Mouse (Mus musculus) spleen, postnatal 0 days (tissue): ENCODE measurements around the gene Gcnt1. TPM values are rescaled to one million over a fixed set of nuclear protein-coding genes. Genes with fewer than 3 reads are reported as not detected.

Source experiments
- polyA plus RNA-seq: library from polyadenylated mRNA; unstranded; fragments of >200 nt; fragmentation: Nextera tagmentation; extraction: Ambion mirVana; gene quantifications from 2 replicates; pipeline ENCODE4 v1.2.1, GENCODE M21; 2015

Gene Gcnt1
- polyA plus RNA-seq: 14.3 and 16.3 TPM in 2 replicates

DNA sequence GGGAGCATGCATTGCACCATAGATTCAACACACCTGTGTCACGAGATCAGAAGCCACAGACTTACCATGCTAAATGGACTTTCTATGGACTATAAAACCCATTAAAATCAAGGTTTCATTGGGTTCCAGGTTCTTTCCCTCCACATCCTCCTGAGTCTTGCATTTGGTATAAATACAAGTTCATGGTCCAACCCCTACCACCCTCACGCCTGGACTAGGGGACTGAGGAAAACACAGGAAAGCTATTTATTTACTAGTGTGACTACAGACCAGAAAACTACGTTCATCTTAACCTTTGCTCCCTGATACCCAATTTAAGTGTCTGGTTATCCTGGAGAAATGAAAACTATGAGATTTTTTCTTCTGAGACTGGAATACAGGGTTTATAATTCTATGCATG is at the start of gene Gcnt1:
Gene Gcnt1 (minus strand): TSS at position 144 of the 400 bp plus-strand sequence.

DNA sequence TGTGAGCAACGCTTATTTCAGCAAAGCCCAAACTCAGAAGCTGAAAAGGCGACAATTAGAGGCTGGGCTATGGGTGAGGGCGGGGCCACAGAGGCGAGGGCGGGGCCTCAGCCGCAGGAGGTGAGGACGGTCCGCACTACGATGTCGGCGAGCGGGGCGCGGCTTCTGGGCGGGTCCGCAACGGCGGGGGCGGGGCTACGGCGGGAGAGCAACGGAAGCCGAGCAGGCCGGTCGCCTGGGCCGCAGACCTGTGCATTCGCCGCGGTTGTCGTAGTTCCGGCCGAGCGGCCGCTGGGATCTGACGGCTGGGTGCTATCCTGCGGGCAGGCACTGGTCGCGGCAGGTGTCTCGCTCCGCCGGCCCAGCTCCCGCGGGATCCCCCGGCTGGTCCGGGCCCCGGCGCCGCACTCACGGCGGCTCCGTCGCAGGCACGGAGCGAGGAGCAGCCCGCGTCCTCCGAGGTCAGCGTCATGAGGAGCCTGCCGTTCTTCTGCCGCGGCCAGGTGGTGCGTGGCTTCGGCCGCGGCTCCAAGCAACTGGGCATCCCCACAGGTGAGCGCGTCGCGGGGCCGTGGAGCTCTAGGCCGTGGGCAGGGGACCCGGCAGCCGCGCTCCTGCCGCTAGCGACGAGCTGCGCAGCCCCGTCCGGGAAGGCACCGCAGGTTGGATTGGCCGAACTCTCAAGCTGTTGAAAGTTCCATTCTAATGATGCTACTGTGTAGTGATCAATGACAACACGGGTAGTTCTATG is 21.4 kb upstream of the Gcnt1 start, which contains the start of gene Rfk:
Gene Rfk (plus strand): TSS at position 203 of the 751 bp plus-strand sequence.

Other genes starting within 250 kb of the Gcnt1 start
- 51.7 and 53.1 TPM in 2 replicates for gene Rfk, start 21.2 kb upstream of the Gcnt1 start, polyA plus RNA-seq